Mouse (Mus musculus): ENCODE measurements at regions not wholly inside any gene's neighbourhood (a gene's known extent, or its start where the extent isn't known, plus 50 kb on each side); places are given as distances from the start of the nearest gene placed in this dataset.
A peak's percentile ranks its signal among the peaks of the same experiment; 100 is the strongest.
"Not testable (repeated sequence)": the region's sequence is repeated elsewhere in the genome, so short reads cannot be mapped to it uniquely, and the experiment has no call there.

- DNase-seq (ENCODE audit: low spot score), result peak; percentile 42
These were observed 153.7 kb downstream of the Car8 start for GRCm38 (mm10) chr4:8084954-8085639.

- no peak for DNase-seq (ENCODE audit: low spot score)
These were observed 159.5 kb downstream of the Car8 start for GRCm38 (mm10) chr4:8079349-8079748.

- no peak for DNase-seq (ENCODE audit: low spot score)
These were observed 165.8 kb downstream of the Car8 start for GRCm38 (mm10) chr4:8072989-8073573.

- DNase-seq (ENCODE audit: low spot score), result not testable (repeated sequence)
These were observed 168.1 kb downstream of the Car8 start for GRCm38 (mm10) chr4:8070693-8071092.

- DNase-seq (ENCODE audit: low spot score), result peak; percentile 1
These were observed 170.8 kb downstream of the Car8 start for GRCm38 (mm10) chr4:8068086-8068485.

- no peak for DNase-seq (ENCODE audit: low spot score)
These were observed 197.1 kb downstream of the Car8 start for GRCm38 (mm10) chr4:8041776-8042175.

- DNase-seq (ENCODE audit: low spot score), result no peak
These were observed 201.0 kb downstream of the Car8 start for GRCm38 (mm10) chr4:8037863-8038262.

- DNase-seq (ENCODE audit: low spot score), result not testable (repeated sequence)
These were observed 205.4 kb downstream of the Car8 start for GRCm38 (mm10) chr4:8033402-8033801.

- peak; percentile 24 for DNase-seq (ENCODE audit: low spot score)
These were observed 233.7 kb downstream of the Car8 start for GRCm38 (mm10) chr4:8005155-8005554.

- DNase-seq (ENCODE audit: low spot score), result no peak
These were observed 241.3 kb downstream of the Car8 start for GRCm38 (mm10) chr4:7997575-7997953.

- no peak for DNase-seq (ENCODE audit: low spot score)
These were observed 241.8 kb downstream of the Car8 start for GRCm38 (mm10) chr4:7996923-7997574.

GRCm38 (mm10) chr4:7992944-7993343 is 245.9 kb downstream of the Car8 start:
- no peak for DNase-seq (ENCODE audit: low spot score)

- no peak for DNase-seq (ENCODE audit: low spot score)
These were observed 251.1 kb downstream of the Car8 start for GRCm38 (mm10) chr4:7987781-7988180.

GRCm38 (mm10) chr4:7987346-7987745 is 251.5 kb downstream of the Car8 start:
- DNase-seq (ENCODE audit: low spot score), result no peak

- no peak for DNase-seq (ENCODE audit: low spot score)
These were observed 254.0 kb downstream of the Car8 start for GRCm38 (mm10) chr4:7984814-7985213.

GRCm38 (mm10) chr4:7979772-7980351 is 259.0 kb downstream of the Car8 start:
- DNase-seq (ENCODE audit: low spot score), result no peak

- no peak for DNase-seq (ENCODE audit: low spot score)
These were observed 261.0 kb downstream of the Car8 start for GRCm38 (mm10) chr4:7977661-7978444.

- DNase-seq (ENCODE audit: low spot score), result no peak
These were observed 268.6 kb downstream of the Car8 start for GRCm38 (mm10) chr4:7970272-7970671.

GRCm38 (mm10) chr4:7965663-7966062 is 273.2 kb downstream of the Car8 start:
- no peak for DNase-seq (ENCODE audit: low spot score)

- no peak for DNase-seq (ENCODE audit: low spot score)
These were observed 277.2 kb downstream of the Car8 start for GRCm38 (mm10) chr4:7961521-7962172.

- DNase-seq (ENCODE audit: low spot score), result no peak
These were observed 278.5 kb downstream of the Car8 start for GRCm38 (mm10) chr4:7960335-7960734.
